Mouse (Mus musculus) skeletal muscle tissue, adult 2 months (tissue): Measurements from ENCODE around the gene Mark2.

Experiments
- DNase-seq: peaks from one replicate; pipeline ENCODE4 v3.0.0-alpha.2; 2012; ENCODE audit warnings: low read depth, low spot score

Mark2 gene

GRCm38 (mm10) chr19:7295071-7295658, 46.5 kb downstream of the Mark2 start:
- DNase-seq = no peak

GRCm38 (mm10) chr19:7294098-7294876, 47.4 kb downstream of the Mark2 start:
- no peak for DNase-seq

- DNase-seq = no peak
Measured at GRCm38 (mm10) chr19:7291958-7292709, 49.5 kb downstream of the Mark2 start.

- no peak for DNase-seq
Measured at GRCm38 (mm10) chr19:7289767-7290166, 51.9 kb downstream of the Mark2 start.

GRCm38 (mm10) chr19:7288288-7288687, 53.4 kb downstream of the Mark2 start:
- DNase-seq = no peak

- DNase-seq = no peak
Measured at GRCm38 (mm10) chr19:7286563-7287315, 54.9 kb downstream of the Mark2 start.

- no peak for DNase-seq
Measured at GRCm38 (mm10) chr19:7280557-7281330, 60.9 kb downstream of the Mark2 start.

- no peak for DNase-seq
Measured at GRCm38 (mm10) chr19:7279114-7279513, 62.5 kb downstream of the Mark2 start.

GRCm38 (mm10) chr19:7278200-7278906, 63.3 kb downstream of the Mark2 start:
- no peak for DNase-seq

GRCm38 (mm10) chr19:7276796-7277195, 64.9 kb downstream of the Mark2 start:
- DNase-seq = no peak

GRCm38 (mm10) chr19:7276053-7276659, 65.5 kb downstream of the Mark2 start:
- no peak for DNase-seq

GRCm38 (mm10) chr19:7275131-7275789, 66.4 kb downstream of the Mark2 start:
- no peak for DNase-seq

- DNase-seq = no peak
Measured at GRCm38 (mm10) chr19:7274326-7274990, 67.2 kb downstream of the Mark2 start.

GRCm38 (mm10) chr19:7273486-7273885, 68.2 kb downstream of the Mark2 start:
- no peak for DNase-seq

- DNase-seq = no peak
Measured at GRCm38 (mm10) chr19:7269290-7270044, 72.2 kb downstream of the Mark2 start.

- no peak for DNase-seq
Measured at GRCm38 (mm10) chr19:7268722-7269090, 73.0 kb downstream of the Mark2 start.

- DNase-seq = no peak
Measured at GRCm38 (mm10) chr19:7267781-7268721, 73.6 kb downstream of the Mark2 start.
